Mouse (Mus musculus): ENCODE measurements around the gene 1700007K13Rik. TPM values are rescaled to one million over a fixed set of nuclear protein-coding genes. Genes with fewer than 3 reads are reported as not detected.

1700007K13Rik gene
- polyA plus RNA-seq, 1 experiment from 2014 or later: not detected

DNA sequence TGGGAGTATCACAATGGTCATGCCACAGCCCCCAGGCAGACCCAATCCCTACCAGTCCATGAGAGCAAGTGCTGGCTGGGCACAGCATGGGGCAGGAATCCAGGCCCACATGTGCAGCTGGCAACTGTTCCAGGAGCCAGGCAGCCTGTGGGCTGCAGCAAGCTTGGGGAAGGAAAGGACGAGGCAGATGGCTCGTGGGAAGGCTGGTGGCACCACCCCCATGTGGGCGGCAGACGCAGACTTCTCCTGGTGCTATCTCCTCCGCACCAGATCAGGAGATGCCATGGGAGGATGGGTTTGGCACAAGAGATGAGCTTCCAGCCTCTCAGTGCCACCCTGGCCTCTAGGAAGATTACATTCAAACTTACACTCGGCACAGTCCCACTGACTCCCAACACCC lies 53.2 kb downstream of the 1700007K13Rik start:
- H3K9me3 ChIP-seq (ENCODE audit: control insufficient read depth, low read length): no peaks in the 10 kb centered on the region
- no peaks in the 10 kb centered on the region for H3K36me3 ChIP-seq (ENCODE audit: control insufficient read depth, insufficient read depth, low read length)
- no peak overlapping the region for H3K4me3 ChIP-seq (ENCODE audit: low read length)
- 84% methylated on average over 6 of the region's 6 CpGs for WGBS
- H3K27ac ChIP-seq (ENCODE audit: low read length): no peak overlapping the region
- no peak overlapping the region for H3K9ac ChIP-seq (ENCODE audit: low read depth, low read length)
- H3K4me2 ChIP-seq (ENCODE audit: low read depth, low read length): no peak overlapping the region
- no peaks in the 10 kb centered on the region for H3K4me1 ChIP-seq (ENCODE audit: control insufficient read depth, insufficient read depth, low read length)
- H3K27me3 ChIP-seq (replicated peaks; ENCODE audit: control insufficient read depth, insufficient read depth, low read length): no peaks in the 10 kb centered on the region
- no peak for ATAC-seq

Other genes starting within 250 kb of the 1700007K13Rik start
- gene Ppp1r26, start 19.5 kb downstream of the 1700007K13Rik start, polyA plus RNA-seq (2015; fragmentation: Nextera tagmentation; extraction: Ambion mirVana): 2.1 and 2.3 TPM in 2 replicates
- 61.1 and 66.9 TPM in 2 replicates for gene Mrps2, start 1.7 kb upstream of the 1700007K13Rik start, polyA plus RNA-seq (2015; fragmentation: Nextera tagmentation; extraction: Ambion mirVana)
- 4.4 and 4.6 TPM in 2 replicates for gene Gbgt1, start 30.6 kb upstream of the 1700007K13Rik start, polyA plus RNA-seq (2015; fragmentation: Nextera tagmentation; extraction: Ambion mirVana)
- 7.4 and 10.3 TPM in 2 replicates for gene Gm10134, start 39.8 kb upstream of the 1700007K13Rik start, polyA plus RNA-seq (2015; fragmentation: Nextera tagmentation; extraction: Ambion mirVana)
- 19.1 and 21.5 TPM in 2 replicates for gene Ralgds, start 46.8 kb upstream of the 1700007K13Rik start, polyA plus RNA-seq (2015; fragmentation: Nextera tagmentation; extraction: Ambion mirVana)
- gene Cel, start 97.1 kb upstream of the 1700007K13Rik start, polyA plus RNA-seq (2015; fragmentation: Nextera tagmentation; extraction: Ambion mirVana): 383 and 542 TPM in 2 replicates
- 27.5 and 32.2 TPM in 2 replicates for gene Gtf3c5, start 117.4 kb upstream of the 1700007K13Rik start, polyA plus RNA-seq (2015; fragmentation: Nextera tagmentation; extraction: Ambion mirVana)
- 1.1 and 2.5 TPM in 2 replicates for gene Gfi1b, start 155.7 kb upstream of the 1700007K13Rik start, polyA plus RNA-seq (2015; fragmentation: Nextera tagmentation; extraction: Ambion mirVana)
- gene Tsc1, start 174.9 kb upstream of the 1700007K13Rik start, polyA plus RNA-seq (2015; fragmentation: Nextera tagmentation; extraction: Ambion mirVana): 12.6 and 13.8 TPM in 2 replicates
- gene Spaca9, start 233.4 kb upstream of the 1700007K13Rik start, polyA plus RNA-seq (2015; fragmentation: Nextera tagmentation; extraction: Ambion mirVana): 0.50 and 1.1 TPM in 2 replicates
- 0.22 and 0.35 TPM in 2 replicates for gene Ak8, start 233.8 kb upstream of the 1700007K13Rik start, polyA plus RNA-seq (2015; fragmentation: Nextera tagmentation; extraction: Ambion mirVana)

All from intestine, embryonic 16.5 days (tissue).